Mouse (Mus musculus): ENCODE data around the gene Vmn2r66. TPM values are rescaled to one million over a fixed set of nuclear protein-coding genes. Genes with fewer than 3 reads are reported as not detected.

The Vmn2r66 gene
- total RNA-seq (2014; fragmentation: Nextera tagmentation) (not detected in 2 replicates), total RNA-seq (2017) (0.05 and 0.06 TPM in 2 replicates), polyA plus RNA-seq (2012) (not detected in 2 replicates)

GRCm38 (mm10) chr7:85012168-85012567 is at the start of gene Vmn2r66:
Vmn2r66 (minus strand) TSS chr7:85012268.
- H3K9me3 ChIP-seq (replicated peaks) = no peaks in the 10 kb centered on the region
- H3K27me3 ChIP-seq (ENCODE audit: insufficient read depth, low read length) = no peaks in the 10 kb centered on the region
- H3K36me3 ChIP-seq (replicated peaks) = no peaks in the 10 kb centered on the region
- no peak for TF ChIP-seq POLR2AphosphoS5 (IDR thresholded peaks at IDR 0.05; ENCODE audit: insufficient replicate concordance, low read depth, low read length)
- TF ChIP-seq TAL1 (conservative IDR thresholded peaks at IDR 0.05; ENCODE audit: low read depth, low read length) = no peak
- TF ChIP-seq CTCF (IDR thresholded peaks at IDR 0.05; ENCODE audit: low read depth, low read length) = no peak
- no peak for TF ChIP-seq GATA1 (IDR thresholded peaks at IDR 0.05; ENCODE audit: borderline replicate concordance, low read length)
- no peak for TF ChIP-seq GATA2 (IDR thresholded peaks at IDR 0.05; ENCODE audit: borderline replicate concordance, low read depth, low read length)
- no peak within 1 kb of the TSS for H3K4me3 ChIP-seq (ENCODE audit: low read depth, low read length)
- no peaks in the 10 kb centered on the region for H3K4me1 ChIP-seq (ENCODE audit: insufficient read depth, low read depth, low read length)
- ATAC-seq (ENCODE audit: extremely low read depth, insufficient number of reproducible peaks, low FRiP score, poor library complexity, severe bottlenecking) (no peak), DNase-seq (ENCODE audit: low spot score) (no peak)

GRCm38 (mm10) chr7:84996694-84997093 is 15.4 kb downstream of the Vmn2r66 start:
- Histone ChIP-seq H3K36me3 (replicated peaks) (no peaks in the 10 kb centered on the region), H3K4me3 (ENCODE audit: low read depth, low read length) (no peak overlapping the region), H3K9me3 (replicated peaks) (no peaks in the 10 kb centered on the region), H3K27me3 (ENCODE audit: insufficient read depth, low read length) (no peaks in the 10 kb centered on the region), H3K4me1 (ENCODE audit: insufficient read depth, low read depth, low read length) (no peaks in the 10 kb centered on the region)
- no peak for TF ChIP-seq GATA1 (IDR thresholded peaks at IDR 0.05; ENCODE audit: borderline replicate concordance, low read length)
- TF ChIP-seq TAL1 (conservative IDR thresholded peaks at IDR 0.05; ENCODE audit: low read depth, low read length) = no peak
- no peak for TF ChIP-seq GATA2 (IDR thresholded peaks at IDR 0.05; ENCODE audit: borderline replicate concordance, low read depth, low read length)
- TF ChIP-seq POLR2AphosphoS5 (IDR thresholded peaks at IDR 0.05; ENCODE audit: insufficient replicate concordance, low read depth, low read length) = no peak
- no peak for TF ChIP-seq CTCF (IDR thresholded peaks at IDR 0.05; ENCODE audit: low read depth, low read length)
- DNase-seq (ENCODE audit: low spot score) = no peak
- no peak for ATAC-seq (ENCODE audit: extremely low read depth, insufficient number of reproducible peaks, low FRiP score, poor library complexity, severe bottlenecking)

- Histone ChIP-seq H3K4me1 (ENCODE audit: insufficient read depth, low read depth, low read length) (no peaks in the 10 kb centered on the region), H3K27me3 (ENCODE audit: insufficient read depth, low read length) (no peaks in the 10 kb centered on the region), H3K36me3 (replicated peaks) (no peaks in the 10 kb centered on the region), H3K9me3 (replicated peaks) (no peaks in the 10 kb centered on the region), H3K4me3 (ENCODE audit: low read depth, low read length) (no peak within 1 kb of the TSS)
- ATAC-seq (ENCODE audit: extremely low read depth, insufficient number of reproducible peaks, low FRiP score, poor library complexity, severe bottlenecking) (no peak), DNase-seq (ENCODE audit: low spot score) (no peak)
- TF ChIP-seq GATA1 (IDR thresholded peaks at IDR 0.05; ENCODE audit: borderline replicate concordance, low read length) (no peak), CTCF (IDR thresholded peaks at IDR 0.05; ENCODE audit: low read depth, low read length) (no peak), TAL1 (conservative IDR thresholded peaks at IDR 0.05; ENCODE audit: low read depth, low read length) (no peak), GATA2 (IDR thresholded peaks at IDR 0.05; ENCODE audit: borderline replicate concordance, low read depth, low read length) (no peak), POLR2AphosphoS5 (IDR thresholded peaks at IDR 0.05; ENCODE audit: insufficient replicate concordance, low read depth, low read length) (no peak)
Observed at GRCm38 (mm10) chr7:84964015-84964414, 48.1 kb downstream of the Vmn2r66 start, which contains the start of gene Vmn2r65. Vmn2r65 (minus strand) TSS chr7:84964115.

Other genes with a start within 250 kb of the Vmn2r66 start
- gene Olfr291, start 158.7 kb downstream of the Vmn2r66 start, total RNA-seq (2014; fragmentation: Nextera tagmentation) = not detected in 2 replicates
- gene Olfr291, start 158.7 kb downstream of the Vmn2r66 start, total RNA-seq (2017) = 0.12 and 0.16 TPM in 2 replicates
- not detected in 2 replicates for gene Olfr291, start 158.7 kb downstream of the Vmn2r66 start, polyA plus RNA-seq (2012)
- not detected in 2 replicates for gene Vmn2r65, start 48.2 kb downstream of the Vmn2r66 start, total RNA-seq (2014; fragmentation: Nextera tagmentation)
- gene Vmn2r65, start 48.2 kb downstream of the Vmn2r66 start, total RNA-seq (2017) = 0.06 and 0.11 TPM in 2 replicates
- gene Vmn2r65, start 48.2 kb downstream of the Vmn2r66 start, polyA plus RNA-seq (2012) = not detected in 2 replicates
- gene Vmn2r67, start 143.7 kb upstream of the Vmn2r66 start, total RNA-seq (2014; fragmentation: Nextera tagmentation) = not detected in 2 replicates
- under 0.01 and 0.05 TPM in 2 replicates for gene Vmn2r67, start 143.7 kb upstream of the Vmn2r66 start, total RNA-seq (2017)
- not detected in 2 replicates for gene Vmn2r67, start 143.7 kb upstream of the Vmn2r66 start, polyA plus RNA-seq (2012)
- gene Vmn2r68, start 225.5 kb upstream of the Vmn2r66 start, total RNA-seq (2014; fragmentation: Nextera tagmentation) = not detected in 2 replicates
- 0.12 TPM in 1 of 2 replicates, not detected in the other for gene Vmn2r68, start 225.5 kb upstream of the Vmn2r66 start, total RNA-seq (2017)
- gene Vmn2r68, start 225.5 kb upstream of the Vmn2r66 start, polyA plus RNA-seq (2012) = not detected in 2 replicates

All from G1E (cell line).